Mouse (Mus musculus): Measurements from ENCODE around the gene Scube1. TPM values are rescaled to one million over a fixed set of nuclear protein-coding genes. Genes with fewer than 3 reads are reported as not detected.

The Scube1 gene
- polyA plus RNA-seq (2014; fragmentation: Illumina TruSeq; extraction: RNeasy Lipid Tissue Mini Kit (QIAGEN cat#74804)), result 1.2 TPM

GRCm38 (mm10) chr15:83724886-83725269 lies at the start of gene Scube1:
Gene Scube1, minus strand, starts transcription at chr15:83725021.

GRCm38 (mm10) chr15:83594513-83595363 lies 130.1 kb downstream of the Scube1 start, which contains the start of gene Ttll12:
Gene Ttll12, minus strand, starts transcription at chr15:83595157.

GRCm38 (mm10) chr15:83563327-83563856 lies 161.4 kb downstream of the Scube1 start, which contains the start of the genes Tspo and Mcat:
Gene Tspo, plus strand, starts transcription at chr15:83563592.
Gene Mcat, minus strand, starts transcription at chr15:83563787.

Other genes starting within 250 kb of the Scube1 start
- gene Ttll1, start 214.1 kb downstream of the Scube1 start, polyA plus RNA-seq (2014; fragmentation: Illumina TruSeq; extraction: RNeasy Lipid Tissue Mini Kit (QIAGEN cat#74804)), result 5.6 TPM
- not detected for gene Bik, start 198.2 kb downstream of the Scube1 start, polyA plus RNA-seq (2014; fragmentation: Illumina TruSeq; extraction: RNeasy Lipid Tissue Mini Kit (QIAGEN cat#74804))
- 1.6 TPM for gene Tspo, start 161.4 kb downstream of the Scube1 start, polyA plus RNA-seq (2014; fragmentation: Illumina TruSeq; extraction: RNeasy Lipid Tissue Mini Kit (QIAGEN cat#74804))
- gene Mcat, start 161.2 kb downstream of the Scube1 start, polyA plus RNA-seq (2014; fragmentation: Illumina TruSeq; extraction: RNeasy Lipid Tissue Mini Kit (QIAGEN cat#74804)), result 0.77 TPM
- gene Ttll12, start 129.9 kb downstream of the Scube1 start, polyA plus RNA-seq (2014; fragmentation: Illumina TruSeq; extraction: RNeasy Lipid Tissue Mini Kit (QIAGEN cat#74804)), result 1.1 TPM
- gene Mpped1, start 54.4 kb upstream of the Scube1 start, polyA plus RNA-seq (2014; fragmentation: Illumina TruSeq; extraction: RNeasy Lipid Tissue Mini Kit (QIAGEN cat#74804)), result 0.17 TPM